ENCODE assay signal across 13 mouse cellular contexts in genomic region chr16:34331630-34332029, GRCm38 (mm10).
DNase-seq lines count a peak whose midpoint lies in the region; ATAC-seq and TF ChIP-seq lines count a peak whose summit lies in the region.
"Had no signal": no experiment of that assay in that cellular context is flagged by ENCODE, and none has a peak within 500 bp of the region (broad histone marks: within the 10 kb centered on the region; RNA-seq: fewer than 3 reads in every experiment).

No protein-coding gene starts in this region.

- peaks cover 51% of the 10 kb centered on the region for H3K4me1 ChIP-seq in midbrain, embryonic 10.5 days
- peaks cover 10% of the 10 kb centered on the region for H3K4me1 ChIP-seq in midbrain, embryonic 11.5 days (ENCODE audit: control insufficient read depth, insufficient read depth, low read length)
- H3K4me1 ChIP-seq in heart, adult 2 months (ENCODE audit: control insufficient read depth, insufficient read depth, low read length): peaks cover 7% of the 10 kb centered on the region
- no peaks in the 10 kb centered on the region for H3K4me1 ChIP-seq in stomach, postnatal 0 days (replicated peaks; ENCODE audit: control insufficient read depth, insufficient read depth)

- no peaks in the 10 kb centered on the region for H3K27me3 ChIP-seq in midbrain, embryonic 10.5 days (ENCODE audit: low read depth, poor library complexity, severe bottlenecking)
- no peaks in the 10 kb centered on the region for H3K27me3 ChIP-seq in midbrain, embryonic 11.5 days (ENCODE audit: control insufficient read depth, insufficient read depth, low read length)
- H3K27me3 ChIP-seq in heart, adult 2 months (ENCODE audit: control insufficient read depth, insufficient read depth, low read length): no peaks in the 10 kb centered on the region
- H3K27me3 ChIP-seq in stomach, postnatal 0 days (ENCODE audit: control insufficient read depth, insufficient read depth, low read length): no peaks in the 10 kb centered on the region
- H3K27me3 ChIP-seq: forebrain, embryonic 12.5 days; liver, embryonic 15.5 days had no signal

- peak overlapping the region; percentile 67; the same call in 1 of the 2 replicates for H3K27ac ChIP-seq in midbrain, embryonic 10.5 days (replicated peaks)
- no peak overlapping the region for H3K27ac ChIP-seq in midbrain, embryonic 11.5 days (ENCODE audit: low read depth, low read length)
- no peak overlapping the region for H3K27ac ChIP-seq in heart, adult 2 months
- H3K27ac ChIP-seq in stomach, postnatal 0 days (replicated peaks): no peak overlapping the region
- H3K27ac ChIP-seq: forebrain, embryonic 12.5 days; left cerebral cortex, adult 2 months; liver, embryonic 15.5 days had no signal

- no peak overlapping the region for H3K9ac ChIP-seq in midbrain, embryonic 11.5 days (ENCODE audit: low read length)
- H3K9ac ChIP-seq in heart, adult 2 months (ENCODE audit: low read depth, low read length): no peak overlapping the region
- H3K9ac ChIP-seq in stomach, postnatal 0 days (ENCODE audit: low read length): no peak overlapping the region
- H3K9ac ChIP-seq: forebrain, embryonic 12.5 days; liver, embryonic 15.5 days had no signal

- H3K4me3 ChIP-seq in midbrain, embryonic 10.5 days: no peak overlapping the region
- no peak overlapping the region for H3K4me3 ChIP-seq in midbrain, embryonic 11.5 days (ENCODE audit: low read depth, low read length)
- H3K4me3 ChIP-seq in heart, adult 2 months: no peak overlapping the region
- no peak overlapping the region for H3K4me3 ChIP-seq in stomach, postnatal 0 days (ENCODE audit: low read depth, low read length)
- H3K4me3 ChIP-seq: forebrain, embryonic 12.5 days; left cerebral cortex, adult 2 months; liver, embryonic 15.5 days had no signal

- no peak for TF ChIP-seq POLR2A in heart, adult 2 months (IDR thresholded peaks at IDR 0.05; ENCODE audit: insufficient read depth, low read depth, low read length)

- no peak for TF ChIP-seq CTCF in heart, adult 2 months (IDR thresholded peaks at IDR 0.05)
- no peak for TF ChIP-seq CTCF in stomach, postnatal 0 days (IDR thresholded peaks at IDR 0.05; ENCODE audit: low read depth)

- 41% methylated on average over 5 of the region's 5 CpGs for WGBS in midbrain, embryonic 10.5 days
- WGBS in midbrain, embryonic 11.5 days: 27% methylated on average over 5 of the region's 5 CpGs
- 49% methylated on average over 5 of the region's 5 CpGs for WGBS in heart, adult 2 months
- WGBS in stomach, postnatal 0 days: 43% methylated on average over 5 of the region's 5 CpGs

- ATAC-seq in midbrain, embryonic 11.5 days (ENCODE audit: low FRiP score): no peak
- peak; percentile 57; the same call in 1 of the 2 replicates for ATAC-seq in stomach, postnatal 0 days (ENCODE audit: low FRiP score, low TSS enrichment)

- DNase-seq in midbrain, embryonic 10.5 days (ENCODE audit: low spot score): peak; percentile 33
- DNase-seq in midbrain, embryonic 11.5 days (ENCODE audit: low spot score, missing footprints): no peak
- DNase-seq in heart, adult 2 months: peak in 1 of 2 experiments; percentile 71
- DNase-seq in heart, postnatal 4 days: peak; percentile 59
- DNase-seq in stomach, postnatal 0 days (ENCODE audit: low spot score): no peak
- no peak for DNase-seq in adrenal gland, adult 18-20 months (ENCODE audit: low spot score in 2 of 2)
- no peak for DNase-seq in ovary, adult 18-20 months (ENCODE audit: low spot score)
- DNase-seq: adrenal gland, postnatal 36 days; cerebellum, postnatal 25 days; thymus, adult 18-20 months had no signal

- intact Hi-C loops in heart, adult 2 months (cut with DNase I): no loop called here

- H3K79me2 ChIP-seq in heart, adult 2 months (replicated peaks; ENCODE audit: control insufficient read depth, insufficient read depth, low read length): no peaks in the 10 kb centered on the region

- H3K4me2 ChIP-seq in midbrain, embryonic 11.5 days: no peak overlapping the region
- no peak overlapping the region for H3K4me2 ChIP-seq in stomach, postnatal 0 days (replicated peaks; ENCODE audit: low read depth)
- H3K4me2 ChIP-seq: forebrain, embryonic 12.5 days; liver, embryonic 15.5 days had no signal

- peaks cover 11% of the 10 kb centered on the region for H3K36me3 ChIP-seq in midbrain, embryonic 10.5 days
- H3K36me3 ChIP-seq in midbrain, embryonic 11.5 days (ENCODE audit: control insufficient read depth, insufficient read depth, low read length): no peaks in the 10 kb centered on the region; the same call in 1 of the 2 replicates
- no peaks in the 10 kb centered on the region for H3K36me3 ChIP-seq in heart, adult 2 months (ENCODE audit: control insufficient read depth, insufficient read depth, low read length)
- H3K36me3 ChIP-seq in stomach, postnatal 0 days (ENCODE audit: control insufficient read depth, insufficient read depth, low read length): no peaks in the 10 kb centered on the region
- H3K36me3 ChIP-seq: liver, embryonic 15.5 days had no signal

- TF ChIP-seq EP300 in heart, adult 2 months (IDR thresholded peaks at IDR 0.05; ENCODE audit: insufficient read depth, low read depth, low read length): 0 out of 2 replicates have a peak, but pooled peaks have one; percentile 48
- TF ChIP-seq EP300 in stomach, postnatal 0 days (optimal IDR thresholded peaks at IDR 0.05): no peak

- H3K9me3 ChIP-seq in midbrain, embryonic 10.5 days (replicated peaks): no peaks in the 10 kb centered on the region
- H3K9me3 ChIP-seq in midbrain, embryonic 11.5 days (ENCODE audit: control insufficient read depth, low read length): no peaks in the 10 kb centered on the region
- H3K9me3 ChIP-seq in stomach, postnatal 0 days (ENCODE audit: control insufficient read depth, low read length): no peaks in the 10 kb centered on the region
- H3K9me3 ChIP-seq: forebrain, embryonic 12.5 days; liver, embryonic 15.5 days had no signal

Comparison
In these comparisons a context has a peak if more than half of its experiments do, and no peak if none do; other contexts are left out.
1. DNase-seq: peak in midbrain, embryonic 10.5 days (single experiment) and heart, postnatal 4 days (single experiment); none in midbrain, embryonic 11.5 days (single experiment), stomach, postnatal 0 days (single experiment), adrenal gland, adult 18-20 months (0 of 2) and ovary, adult 18-20 months (single experiment).